Mouse (Mus musculus) MN1 (cell line): Measurements from ENCODE around the gene Atp5k.

Experiments used
- DNase-seq: peaks from one replicate; pipeline ENCODE4 v3.0.0-alpha.2; 2016; ENCODE audit warnings: low spot score

The Atp5k gene

GRCm38 (mm10) chr5:108433804-108434587 is at the start of gene Atp5k:
Atp5k (minus strand) TSS chr5:108434448.
- DNase-seq: peak; percentile 93

GRCm38 (mm10) chr5:108483006-108483405 is 48.8 kb upstream of the Atp5k start:
- DNase-seq: no peak

DNA sequence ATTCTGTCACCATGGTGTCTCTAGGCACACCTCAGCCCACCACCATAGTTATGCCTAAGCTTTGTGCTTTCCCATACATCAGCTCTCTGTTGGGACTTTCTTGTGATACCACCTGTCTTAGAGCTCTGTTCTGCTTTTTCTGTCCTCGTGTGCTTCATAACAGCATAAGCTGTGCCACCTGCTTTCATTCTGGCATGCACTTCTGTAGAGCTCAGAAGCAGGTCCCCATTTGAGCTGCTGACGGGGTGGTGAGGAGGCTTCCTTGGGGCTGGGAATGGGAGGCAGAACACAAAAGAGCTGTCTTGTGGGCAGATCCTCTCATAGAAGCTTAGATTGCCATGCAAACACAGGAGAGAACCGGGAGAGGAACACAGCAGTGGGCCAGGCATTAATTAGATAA is 41.7 kb upstream of the Atp5k start:
- no peak for DNase-seq

DNA sequence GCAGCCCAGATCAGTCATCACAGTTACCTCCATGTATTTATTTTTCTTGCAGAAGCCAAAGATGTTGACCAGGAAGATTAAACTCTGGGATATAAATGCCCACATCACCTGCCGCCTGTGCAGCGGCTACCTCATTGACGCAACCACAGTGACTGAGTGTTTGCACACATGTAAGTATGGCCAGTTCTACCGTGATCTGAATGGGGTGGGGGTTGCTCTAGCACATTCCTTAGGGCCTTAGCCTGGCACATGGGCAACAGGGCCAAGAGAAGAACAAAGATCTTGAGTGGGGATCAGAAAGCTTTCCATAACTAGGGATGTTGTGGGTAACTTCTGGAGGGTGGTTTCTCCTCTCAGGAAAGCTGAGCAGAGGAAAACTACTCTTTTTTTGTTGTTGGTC is 39.5 kb upstream of the Atp5k start:
- DNase-seq: no peak

DNA sequence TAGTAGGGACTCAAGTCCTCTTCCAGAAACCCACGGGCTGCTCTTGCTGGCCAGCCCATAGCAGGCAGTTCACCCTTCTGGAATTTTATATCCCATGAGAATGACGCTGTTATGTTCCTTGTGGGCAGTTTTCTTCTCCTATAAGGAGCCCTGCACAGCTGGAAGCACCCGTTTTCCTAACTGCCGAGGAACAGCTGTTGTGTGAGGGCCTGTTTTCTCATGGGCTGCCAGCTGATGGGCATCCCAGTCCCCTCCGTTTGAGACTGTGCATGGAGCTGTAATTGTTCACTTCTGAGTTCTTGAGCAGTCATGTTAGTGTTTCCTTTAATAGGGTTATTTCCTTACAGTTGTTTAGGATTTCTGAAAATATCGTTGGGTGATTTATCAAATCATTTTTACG is 35.4 kb upstream of the Atp5k start:
- DNase-seq: no peak

DNA sequence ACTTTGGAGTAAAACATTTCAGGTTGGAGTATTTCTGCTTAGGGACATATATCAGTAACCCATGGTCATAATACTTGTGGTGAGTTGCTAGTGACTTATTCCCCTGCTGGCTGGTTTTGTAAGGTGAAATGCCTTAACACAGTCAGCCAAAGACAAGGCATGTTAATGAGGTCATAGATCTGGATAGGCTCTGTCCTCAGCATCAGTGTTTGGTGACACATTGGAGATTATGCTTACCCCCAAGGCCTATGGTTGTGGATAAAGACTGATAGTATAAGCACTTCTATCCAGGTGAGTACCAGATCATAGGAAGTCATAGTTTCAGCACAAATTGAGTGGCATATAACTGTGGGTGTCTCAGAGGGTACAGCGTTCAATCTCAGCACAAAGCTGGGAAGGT is 32.4 kb upstream of the Atp5k start:
- no peak for DNase-seq

DNA sequence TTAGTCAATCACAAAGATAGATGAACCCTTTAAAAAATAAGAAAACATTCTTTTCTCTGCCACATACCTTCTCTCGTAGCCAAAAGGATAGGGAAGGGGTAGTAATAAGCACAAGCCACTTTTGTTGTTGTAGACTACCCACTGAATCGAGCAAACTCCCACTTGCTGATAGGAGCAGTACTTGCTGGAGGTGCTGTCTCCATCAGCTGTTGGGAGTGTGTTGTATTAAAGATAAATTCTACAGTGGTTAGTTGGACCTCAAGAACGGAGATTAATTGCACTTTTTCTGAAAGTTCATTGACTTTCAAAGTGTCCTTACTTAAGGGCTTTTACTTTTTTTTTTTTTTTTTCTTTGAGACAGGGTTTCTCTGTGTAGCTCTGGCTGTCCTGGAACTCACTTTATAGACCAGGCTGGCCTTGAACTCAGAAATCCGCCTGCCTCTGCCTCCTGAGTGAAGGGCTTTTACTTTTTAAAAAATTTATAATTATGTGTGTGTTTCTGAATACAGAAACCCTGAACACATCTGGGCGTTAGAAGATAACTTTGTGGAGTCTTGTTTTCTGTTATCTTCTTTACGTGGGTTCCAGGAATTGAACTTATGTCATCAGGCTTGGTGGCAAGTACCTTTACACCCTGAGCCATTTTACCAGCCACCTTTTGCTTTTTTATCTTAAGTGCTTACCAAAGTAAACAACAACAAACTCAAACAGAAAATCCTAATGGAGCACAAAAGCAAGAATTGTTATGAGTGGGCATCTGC is 31.1 kb upstream of the Atp5k start:
- no peak for DNase-seq

DNA sequence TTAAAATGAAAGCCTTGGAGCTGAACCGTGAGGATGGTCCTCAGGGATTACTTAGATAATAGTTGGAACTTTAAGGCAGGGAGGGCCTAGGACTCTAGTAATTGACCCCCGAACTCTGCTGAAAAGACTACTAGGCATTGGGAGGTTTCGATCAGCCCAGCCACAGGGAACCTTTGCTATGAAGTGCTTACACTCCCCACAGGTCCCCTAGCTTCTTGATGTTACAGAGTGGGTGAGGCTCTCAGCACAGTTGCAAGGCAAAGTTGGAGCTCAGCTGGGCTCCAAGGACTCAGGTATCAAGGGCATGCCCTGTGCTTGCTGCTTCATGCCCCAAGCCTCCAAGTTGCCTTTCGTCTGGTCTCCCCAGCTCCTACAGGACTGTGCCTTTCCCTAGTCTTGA is 28.2 kb upstream of the Atp5k start:
- no peak for DNase-seq

DNA sequence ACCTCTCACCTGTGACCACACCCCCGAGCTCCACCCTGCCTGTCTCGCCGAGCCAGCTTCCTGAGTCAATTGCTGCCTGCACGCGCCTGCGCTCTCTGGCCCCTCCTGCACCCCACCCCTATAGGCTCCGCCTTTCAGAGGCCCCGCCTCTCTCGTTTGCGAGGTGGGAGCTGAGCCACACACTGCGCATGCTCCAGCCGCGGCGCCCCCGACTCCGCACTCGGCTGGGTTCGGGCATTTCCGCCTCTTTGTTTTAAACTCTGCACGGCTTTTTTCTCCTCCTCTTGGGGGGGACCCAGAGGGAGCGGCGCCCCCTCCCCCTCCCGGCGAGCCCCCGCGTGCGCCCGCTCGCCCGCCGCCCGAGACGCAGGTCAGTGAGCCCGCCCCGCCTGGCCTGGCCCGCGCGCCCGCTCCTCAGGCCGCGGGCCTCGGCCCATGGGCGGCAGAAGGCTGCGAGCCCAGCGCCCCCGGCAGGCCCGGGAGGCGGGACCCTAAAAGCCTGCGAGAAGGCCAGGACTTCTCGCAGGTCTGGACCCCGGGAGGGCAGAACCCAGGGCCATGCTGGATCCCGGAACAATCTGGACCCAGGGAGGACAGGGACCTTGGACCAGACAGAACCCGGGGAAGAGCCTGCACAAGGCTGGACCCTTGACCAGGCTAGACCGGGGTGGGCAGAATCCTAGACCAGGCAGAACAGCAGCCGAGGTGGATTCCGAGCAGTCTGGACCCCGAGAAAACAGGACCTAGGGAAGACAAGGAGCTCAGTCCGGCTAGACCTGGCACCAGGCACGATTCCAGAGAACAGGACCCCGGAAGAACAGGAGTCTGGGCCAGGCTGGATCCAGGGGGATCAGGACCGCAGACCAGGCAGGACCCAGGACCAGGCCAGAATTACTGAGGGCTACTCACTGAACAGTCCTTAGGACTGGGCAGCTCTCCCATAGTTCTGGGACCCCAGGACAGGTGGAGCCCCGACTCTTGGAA is 27.1 kb upstream of the Atp5k start, which contains the start of gene Pcgf3:
Gene Pcgf3, plus strand, starts transcription at position 151 of the 984 bp plus-strand sequence.
- peak; percentile 94 for DNase-seq

GRCm38 (mm10) chr5:108460461-108460860 is 26.2 kb upstream of the Atp5k start:
- DNase-seq: no peak

DNA sequence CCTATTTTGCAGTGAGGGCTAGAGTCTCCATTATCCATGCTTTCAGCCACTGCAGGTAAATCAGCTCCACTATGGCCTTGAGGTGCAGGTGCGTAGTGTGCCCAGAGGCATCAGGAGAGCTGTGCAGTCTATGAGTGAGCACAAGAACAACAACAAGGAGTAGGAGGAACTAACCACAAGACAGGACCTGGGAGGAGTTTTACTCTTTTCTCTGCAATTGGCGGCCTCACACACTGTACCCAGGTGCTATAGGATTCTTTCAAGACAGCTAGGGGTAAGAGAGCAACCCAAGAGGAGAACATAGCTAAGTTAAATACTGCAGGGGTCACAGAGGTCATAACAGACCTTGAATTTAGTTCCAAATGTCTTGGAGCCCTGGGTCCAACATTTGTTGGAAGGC is 24.5 kb upstream of the Atp5k start:
- no peak for DNase-seq

GRCm38 (mm10) chr5:108454094-108454493 is 19.8 kb upstream of the Atp5k start:
- no peak for DNase-seq

- no peak for DNase-seq
These were observed 18.2 kb upstream of the Atp5k start for GRCm38 (mm10) chr5:108452422-108452821.

GRCm38 (mm10) chr5:108451611-108452010 is 17.4 kb upstream of the Atp5k start:
- DNase-seq: no peak

DNA sequence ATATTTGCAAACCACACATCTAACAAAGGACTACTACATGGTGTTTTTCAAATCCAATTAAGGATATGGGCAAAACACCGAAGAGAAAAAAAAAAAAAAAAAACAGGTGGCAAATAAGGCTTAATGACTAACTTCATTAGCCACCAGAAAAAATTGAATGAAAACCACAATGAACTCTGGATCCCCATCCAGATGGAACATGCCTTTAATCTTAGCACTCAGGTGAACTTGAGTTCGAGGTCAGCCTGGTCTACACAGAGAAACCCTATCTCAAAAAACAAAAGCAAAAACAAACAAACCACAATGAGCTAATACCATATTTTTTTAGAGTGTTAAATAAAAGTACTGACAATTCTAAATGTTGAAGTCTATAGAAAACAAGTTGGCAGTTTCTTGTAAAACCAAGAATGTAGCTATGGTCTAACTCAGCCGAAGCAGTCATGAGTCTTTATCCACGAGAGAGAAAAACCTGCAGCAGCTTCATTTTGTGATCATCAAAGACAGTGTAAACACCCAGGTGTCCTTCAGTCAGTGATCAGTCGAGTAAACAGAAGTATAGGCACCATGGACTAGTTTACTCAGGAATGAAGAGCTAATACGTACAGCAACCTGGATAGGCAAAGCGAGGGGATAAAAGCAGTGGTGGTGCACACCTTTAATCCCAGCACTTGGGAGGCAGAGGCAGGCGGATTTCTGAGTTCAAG is 16.7 kb upstream of the Atp5k start:
- no peak for DNase-seq

GRCm38 (mm10) chr5:108448785-108449668 is 14.8 kb upstream of the Atp5k start, which contains the start of gene Mfsd7a:
Mfsd7a (minus strand) TSS chr5:108448891.
- peak; percentile 75 for DNase-seq

DNA sequence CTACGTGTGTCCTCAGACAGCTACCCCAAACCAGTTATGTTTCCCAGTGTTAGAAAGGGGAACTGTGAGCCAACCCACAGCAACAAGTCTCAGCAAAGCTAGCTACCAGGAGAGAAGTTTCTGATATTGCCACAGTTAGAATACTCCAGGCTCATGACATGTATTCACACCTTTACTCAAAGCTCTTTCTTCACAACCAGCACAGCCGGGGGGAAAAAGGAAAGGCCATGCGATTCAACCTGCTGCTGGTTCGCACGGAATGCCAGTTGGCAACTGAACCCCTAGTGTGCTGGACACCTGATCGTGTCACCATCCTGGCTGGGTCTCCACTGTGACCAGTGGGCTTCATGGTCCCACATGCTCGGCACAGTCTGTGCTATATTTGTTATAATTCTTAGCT is 13.6 kb upstream of the Atp5k start:
- DNase-seq: no peak

DNA sequence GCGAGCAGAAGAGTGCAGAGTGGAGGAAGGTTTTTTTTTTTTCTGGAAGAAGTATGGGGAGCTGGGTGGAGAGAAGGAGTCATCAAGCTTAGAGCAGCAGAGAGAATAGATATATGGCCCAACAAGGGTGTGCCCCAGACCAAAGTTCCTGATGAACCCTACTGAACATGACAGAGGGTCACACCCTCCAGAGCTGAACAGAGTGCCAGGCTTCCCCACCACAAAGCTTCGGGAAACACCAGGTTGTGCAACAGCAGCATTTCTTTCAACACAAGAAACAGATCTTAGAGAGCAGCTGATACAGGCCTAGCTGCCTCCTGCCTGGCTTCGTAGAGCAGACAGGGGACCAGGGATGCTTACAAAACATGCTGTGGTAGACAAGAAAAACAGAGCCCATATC is 12.7 kb upstream of the Atp5k start:
- no peak for DNase-seq

GRCm38 (mm10) chr5:108436101-108436500 is 1.9 kb upstream of the Atp5k start:
- DNase-seq: no peak

GRCm38 (mm10) chr5:108431196-108431595 is 3.1 kb downstream of the Atp5k start:
- DNase-seq: no peak
